Mouse (Mus musculus) liver, postnatal 0 days (tissue): ENCODE measurements at regions not wholly inside any gene's neighbourhood (a gene's known extent, or its start where the extent isn't known, plus 50 kb on each side); places are given as distances from the start of the nearest gene placed in this dataset.

Experiments used
- ATAC-seq: fragments of 200-750 bp; cut with Nextera tagmentation; 2 replicates; pipeline ENCODE4 v1.8.0; 2017; ENCODE audit warnings: mild to moderate bottlenecking, moderate library complexity
- DNase-seq: peaks from one replicate; pipeline ENCODE4 v3.0.0-alpha.2; 2016
- H3K27ac ChIP-seq: fragments of 300-500 bp; sonication (generic); 2 replicates; pipeline ENCODE4 v1.5.1; 2014; ENCODE audit warnings: antibody characterized with exemption, moderate library complexity, mild to moderate bottlenecking, low read depth
- H3K27me3 ChIP-seq: fragments of 300-500 bp; sonication (generic); 2 replicates; pipeline ENCODE4 v1.6.1; 2014; ENCODE audit warnings: low read length, control low read depth, mixed read lengths; ENCODE audit not compliant: insufficient read depth
- H3K36me3 ChIP-seq: fragments of 300-500 bp; sonication (generic); replicated peaks from 2 replicates; pipeline ENCODE4 v1.6.1; 2014; ENCODE audit warnings: mild to moderate bottlenecking, control low read depth, low read length, moderate library complexity, mixed read lengths; ENCODE audit not compliant: insufficient read depth
- H3K4me1 ChIP-seq: fragments of 300-500 bp; sonication (generic); 2 replicates; pipeline ENCODE4 v1.6.1; 2014; ENCODE audit warnings: antibody characterized with exemption, mild to moderate bottlenecking, control low read depth; ENCODE audit not compliant: insufficient read depth
- H3K4me2 ChIP-seq: fragments of 300-500 bp; sonication (generic); 2 replicates; pipeline ENCODE4 v1.6.1; 2014; ENCODE audit warnings: low read depth, mild to moderate bottlenecking, low read length, moderate library complexity, mixed read lengths
- H3K4me3 ChIP-seq: fragments of 300-500 bp; sonication (generic); 2 replicates; pipeline ENCODE4 v1.5.1; 2014; ENCODE audit warnings: low read depth, low read length
- H3K9ac ChIP-seq: fragments of 300-500 bp; sonication (generic); replicated peaks from 2 replicates; pipeline ENCODE4 v1.6.1; 2014; ENCODE audit warnings: mild to moderate bottlenecking, moderate library complexity
- H3K9me3 ChIP-seq: fragments of 300-500 bp; sonication (generic); 2 replicates; pipeline ENCODE4 v1.6.1; 2016; ENCODE audit warnings: mild to moderate bottlenecking, control low read depth, low read length, mixed read lengths
- CTCF ChIP-seq: sonication (generic); IDR thresholded peaks from 2 replicates; pipeline ENCODE4 v1.5.1; 2016; ENCODE audit warnings: antibody characterized with exemption, low read depth
- EP300 ChIP-seq: IDR thresholded peaks from 2 replicates; pipeline ENCODE4 v1.6.1; 2016; ENCODE audit warnings: antibody characterized with exemption, low read depth, mild to moderate bottlenecking
- WGBS: fragments of 180-500 bp; shearing (Covaris S2); extraction: QIAGEN DNeasy Blood & Tissue Kit; methylation state at CpG from one replicate; pipeline ENCODE4 v1.1.7; 2014; ENCODE audit not compliant: insufficient replicate concordance; 5-methylcytosine and 5-hydroxymethylcytosine counted together

DNA sequence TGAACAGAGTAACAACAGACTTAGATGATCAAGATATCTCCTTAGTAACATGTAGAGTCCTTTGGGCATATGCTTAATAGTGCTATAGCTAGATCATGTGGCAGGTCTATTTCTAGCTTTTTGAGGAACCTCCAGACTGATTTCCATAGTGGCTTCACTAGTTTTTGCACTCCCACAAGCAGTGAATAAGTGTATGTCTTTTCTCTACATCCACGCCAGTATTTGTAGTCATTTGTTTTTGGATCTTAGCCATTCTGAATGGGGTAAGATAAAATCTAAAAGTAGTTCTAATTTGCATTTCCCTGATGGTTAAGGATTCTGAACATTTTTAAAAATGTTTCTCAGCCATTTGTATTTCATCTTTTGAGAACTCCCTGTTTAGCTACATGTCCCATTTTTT is 343.7 kb downstream of the Inhba start:
- no peak overlapping the region for H3K4me3 ChIP-seq
- no peak for ATAC-seq
- 78% methylated on average over 1 of the region's 1 CpGs for WGBS
- H3K9ac ChIP-seq = no peak overlapping the region
- no peaks in the 10 kb centered on the region for H3K36me3 ChIP-seq
- no peak overlapping the region for H3K4me2 ChIP-seq
- H3K27me3 ChIP-seq = no peaks in the 10 kb centered on the region
- no peaks in the 10 kb centered on the region for H3K4me1 ChIP-seq
- H3K9me3 ChIP-seq = no peaks in the 10 kb centered on the region
- H3K27ac ChIP-seq = no peak overlapping the region
- DNase-seq = no peak
- no peak for TF ChIP-seq CTCF
- no peak for TF ChIP-seq EP300

DNA sequence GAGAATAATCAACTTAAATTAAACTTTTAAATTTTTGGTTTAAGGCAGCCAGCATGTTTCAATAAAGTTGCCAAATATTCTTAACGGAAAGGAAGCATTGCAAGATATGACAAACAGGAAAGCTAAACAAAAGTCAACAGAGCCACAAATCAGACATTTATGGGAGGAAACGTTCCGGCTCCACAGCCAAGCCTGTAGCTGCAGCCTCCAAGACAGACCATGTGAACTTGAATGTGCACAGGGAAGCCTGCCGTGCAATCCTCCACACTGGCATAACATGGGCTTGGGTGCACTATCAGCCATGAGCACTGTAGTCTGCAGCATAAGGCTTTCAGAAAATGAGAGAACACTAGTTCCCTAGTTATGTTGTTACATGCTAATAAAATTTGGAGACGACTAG is 367.8 kb downstream of the Inhba start:
- no peak for DNase-seq
- WGBS = 59% methylated on average over 5 of the region's 5 CpGs
- no peak overlapping the region for H3K4me2 ChIP-seq

DNA sequence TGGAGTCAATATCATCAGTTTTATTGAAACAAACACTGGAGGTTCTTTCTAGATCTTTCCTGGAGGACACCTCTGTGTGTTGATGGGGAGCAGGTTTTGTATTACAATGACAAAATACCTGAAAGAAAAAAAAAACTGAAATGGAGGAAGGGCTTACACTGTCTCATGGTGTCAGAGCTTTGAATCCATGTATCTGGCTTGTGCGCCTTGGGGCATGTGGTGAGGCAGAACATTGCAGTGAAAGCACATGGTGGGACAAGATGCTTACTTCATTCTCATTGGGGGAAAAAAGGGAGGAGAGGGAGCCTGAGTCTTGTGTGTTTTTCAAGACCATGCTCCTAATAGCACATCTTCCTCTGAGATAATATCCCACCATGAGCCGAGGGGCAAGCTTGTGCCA is 368.3 kb downstream of the Inhba start:
- 86% methylated on average over 2 of the region's 2 CpGs for WGBS
- DNase-seq (no peak), ATAC-seq (no peak)
- no peak for TF ChIP-seq CTCF
- TF ChIP-seq EP300 = no peak
- H3K27ac ChIP-seq = no peak overlapping the region
- no peaks in the 10 kb centered on the region for H3K36me3 ChIP-seq
- no peaks in the 10 kb centered on the region for H3K4me1 ChIP-seq
- no peak overlapping the region for H3K9ac ChIP-seq
- H3K9me3 ChIP-seq = no peaks in the 10 kb centered on the region
- H3K4me3 ChIP-seq = no peak overlapping the region
- H3K27me3 ChIP-seq = no peaks in the 10 kb centered on the region
- no peak overlapping the region for H3K4me2 ChIP-seq

More for the DNA sequence above, 367.8 kb downstream of the Inhba start:
- Histone ChIP-seq H3K4me1 (no peaks in the 10 kb centered on the region), H3K9ac (no peak overlapping the region), H3K4me3 (no peak overlapping the region), H3K36me3 (no peaks in the 10 kb centered on the region), H3K27me3 (no peaks in the 10 kb centered on the region), H3K9me3 (no peaks in the 10 kb centered on the region), H3K27ac (no peak overlapping the region)
- ATAC-seq = no peak
- TF ChIP-seq CTCF = no peak
- TF ChIP-seq EP300 = no peak

DNA sequence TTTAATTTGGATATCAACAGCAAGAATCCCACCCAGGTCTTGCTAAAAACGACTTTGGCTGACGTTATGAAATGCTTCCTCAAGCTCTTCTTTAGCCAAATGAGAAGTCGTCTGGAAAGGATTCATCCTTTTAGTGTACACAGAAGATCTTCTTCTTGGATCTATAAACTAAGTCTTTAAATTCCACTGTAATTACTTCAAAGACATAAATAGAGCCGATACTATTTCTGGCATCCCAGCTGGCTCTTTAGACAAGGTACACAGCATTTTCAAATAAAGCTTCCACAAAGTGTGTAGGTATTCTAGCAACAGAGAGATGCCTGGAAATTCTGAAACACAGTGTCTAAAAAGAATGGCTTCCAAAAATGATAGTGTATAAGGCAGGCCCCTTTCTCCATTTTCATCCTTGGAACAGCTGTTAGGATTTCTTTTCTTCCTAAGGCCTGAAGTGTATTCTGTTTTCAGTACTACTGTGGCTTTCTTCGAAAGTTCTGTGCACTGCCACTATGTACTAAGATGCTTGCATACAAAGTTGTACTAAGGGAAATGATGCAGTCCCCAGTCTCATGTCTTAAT is 371.4 kb downstream of the Inhba start:
- TF ChIP-seq CTCF = no peak
- TF ChIP-seq EP300 = no peak
- Histone ChIP-seq H3K4me3 (no peak overlapping the region), H3K27ac (no peak overlapping the region), H3K27me3 (no peaks in the 10 kb centered on the region), H3K9ac (no peak overlapping the region), H3K4me1 (no peaks in the 10 kb centered on the region), H3K9me3 (no peaks in the 10 kb centered on the region), H3K36me3 (no peaks in the 10 kb centered on the region), H3K4me2 (no peak overlapping the region)
- DNase-seq (no peak), ATAC-seq (no peak)
- 68% methylated on average over 5 of the region's 5 CpGs for WGBS

DNA sequence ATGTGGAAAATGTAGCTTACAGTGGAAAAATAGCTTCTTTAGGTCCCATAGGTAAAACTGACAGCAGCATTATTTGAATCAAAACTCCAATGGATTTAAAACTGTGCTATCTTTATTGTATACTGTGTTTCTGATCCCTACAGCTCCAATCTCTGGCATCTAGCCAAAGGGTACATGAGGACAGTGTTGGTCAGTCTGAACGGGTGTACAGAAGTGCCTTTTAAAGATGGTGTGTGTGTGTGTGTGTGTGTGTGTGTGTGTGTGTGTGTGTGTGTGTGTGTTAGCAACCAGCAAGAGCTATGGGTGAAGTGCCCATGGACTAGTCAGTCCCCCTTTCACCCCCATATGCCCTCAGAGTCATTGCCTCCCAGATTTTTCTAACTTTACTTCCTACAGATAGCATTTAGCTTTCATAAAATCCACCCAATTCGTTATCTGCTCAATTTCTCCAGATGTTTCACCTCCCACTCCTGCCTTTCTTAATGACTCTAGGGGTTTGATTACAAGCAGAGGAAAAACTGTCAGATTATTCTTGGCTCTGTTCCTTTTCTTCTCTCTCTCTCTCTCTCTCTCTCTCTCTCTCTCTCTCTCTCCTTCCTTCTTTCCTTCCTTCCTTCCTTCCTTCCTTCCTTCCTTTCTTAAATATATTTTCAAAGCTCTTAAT is 404.8 kb downstream of the Inhba start:
- no peak for DNase-seq
- WGBS = 43% methylated on average over 2 of the region's 2 CpGs
- ATAC-seq = no peak
- no peak overlapping the region for H3K9ac ChIP-seq
- no peaks in the 10 kb centered on the region for H3K27me3 ChIP-seq
- TF ChIP-seq EP300 (no peak), CTCF (no peak)
- no peaks in the 10 kb centered on the region for H3K9me3 ChIP-seq
- no peaks in the 10 kb centered on the region for H3K36me3 ChIP-seq
- no peaks in the 10 kb centered on the region for H3K4me1 ChIP-seq
- H3K27ac ChIP-seq = no peak overlapping the region
- H3K4me3 ChIP-seq = no peak overlapping the region
- H3K4me2 ChIP-seq = no peak overlapping the region

DNA sequence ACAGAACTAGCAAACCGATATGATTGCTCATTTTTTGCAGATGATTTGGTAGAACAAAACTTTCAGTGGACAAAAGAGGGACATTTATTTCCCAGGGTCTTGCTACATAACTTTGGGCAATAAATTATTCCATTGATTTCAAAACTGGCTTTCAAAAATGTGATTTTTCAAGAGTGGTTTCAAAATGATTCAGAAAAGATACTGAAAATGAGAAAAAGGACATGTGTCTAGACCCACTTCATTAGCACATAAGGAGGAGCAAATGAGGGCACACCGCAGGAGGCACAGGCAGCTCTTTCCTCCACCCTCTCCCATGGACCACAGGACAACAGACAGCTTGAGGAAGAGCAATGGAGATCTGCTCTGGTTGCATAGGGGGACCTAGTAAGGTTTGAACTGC is 412.5 kb downstream of the Inhba start:
- Histone ChIP-seq H3K27ac (no peak overlapping the region), H3K4me1 (no peaks in the 10 kb centered on the region), H3K4me2 (no peak overlapping the region), H3K9me3 (no peaks in the 10 kb centered on the region), H3K9ac (no peak overlapping the region), H3K27me3 (no peaks in the 10 kb centered on the region), H3K36me3 (no peaks in the 10 kb centered on the region), H3K4me3 (no peak overlapping the region)
- 69% methylated on average over 2 of the region's 2 CpGs for WGBS
- ATAC-seq (no peak), DNase-seq (no peak)
- no peak for TF ChIP-seq CTCF
- TF ChIP-seq EP300 = no peak
